Mouse (Mus musculus): Measurements from ENCODE around the gene Tanc1.

DNA sequence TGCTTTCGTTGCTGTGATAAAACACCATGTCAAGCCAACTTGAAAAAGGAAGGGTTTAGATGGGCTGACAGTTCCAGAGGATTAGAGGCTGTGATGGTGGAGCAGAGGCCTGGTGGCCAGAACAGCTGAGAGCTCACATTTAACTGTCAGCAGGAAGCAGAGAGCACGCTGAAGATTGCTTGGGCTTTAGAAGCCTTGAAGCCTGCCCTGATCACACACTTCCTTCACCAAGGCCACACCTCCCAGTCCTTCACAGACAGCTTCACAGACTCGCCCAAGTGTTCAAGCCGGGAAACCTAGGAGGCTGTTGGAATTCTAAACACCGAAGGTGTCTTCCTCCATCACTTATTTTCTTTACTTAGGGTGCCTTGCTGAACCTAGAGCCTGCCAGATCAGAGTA is 12.0 kb downstream of the Tanc1 start:
- TF ChIP-seq CTCF (IDR thresholded peaks at IDR 0.05) (no peak), EP300 (IDR thresholded peaks at IDR 0.05; ENCODE audit: insufficient read depth, low read depth, low read length) (no peak)
